Mouse (Mus musculus): ENCODE measurements around the gene Tomm34. TPM values are rescaled to one million over a fixed set of nuclear protein-coding genes. Genes with fewer than 3 reads are reported as not detected.

The Tomm34 gene
- polyA plus RNA-seq, 1 experiment: 31.0 TPM

GRCm38 (mm10) chr2:164004503-164004902 is 66.5 kb downstream of the Tomm34 start:
- Histone ChIP-seq H3K4me1 (ENCODE audit: control insufficient read depth, insufficient read depth, low read length) (peaks cover 28% of the 10 kb centered on the region), H3K36me3 (ENCODE audit: control insufficient read depth, insufficient read depth, low read length) (no peaks in the 10 kb centered on the region), H3K27ac (ENCODE audit: insufficient read depth, low read depth, low read length) (no peak overlapping the region), H3K27me3 (replicated peaks; ENCODE audit: control insufficient read depth, insufficient read depth, low read length) (no peaks in the 10 kb centered on the region), H3K4me3 (ENCODE audit: insufficient read depth, low read depth, low read length) (no peak overlapping the region)
- no peak for DNase-seq
- no peak for TF ChIP-seq CTCF (conservative IDR thresholded peaks at IDR 0.05; ENCODE audit: insufficient read depth, insufficient read length, low read depth, low read length)
- no peak for TF ChIP-seq POLR2A (IDR thresholded peaks at IDR 0.05; ENCODE audit: low read depth, low read length)
- WGBS: 83% methylated on average over 5 of the region's 5 CpGs

Other genes with a start within 250 kb of the Tomm34 start
- not detected in 2 replicates for gene Kcnk15, start 217.5 kb downstream of the Tomm34 start, polyA plus RNA-seq (2012; rRNA removed)
- 0.08 and 0.22 TPM in 2 replicates for gene Rims4, start 152.5 kb downstream of the Tomm34 start, polyA plus RNA-seq (2012; rRNA removed)
- 46.7 and 63.9 TPM in 2 replicates for gene Ywhab, start 76.2 kb downstream of the Tomm34 start, polyA plus RNA-seq (2012; rRNA removed)
- gene Pabpc1l, start 45.7 kb downstream of the Tomm34 start, polyA plus RNA-seq (2012; rRNA removed): 3.2 and 3.7 TPM in 2 replicates
- 10.4 and 13.0 TPM in 2 replicates for gene Stk4, start 847 bp downstream of the Tomm34 start, polyA plus RNA-seq (2012; rRNA removed)
- 0.36 and 0.48 TPM in 2 replicates for gene Kcns1, start 99.9 kb upstream of the Tomm34 start, polyA plus RNA-seq (2012; rRNA removed)
- gene Wfdc5, start 111.6 kb upstream of the Tomm34 start, polyA plus RNA-seq (2012; rRNA removed): not detected in 2 replicates
- not detected in 2 replicates for gene Wfdc12, start 119.4 kb upstream of the Tomm34 start, polyA plus RNA-seq (2012; rRNA removed)
- gene Wfdc15a, start 129.0 kb upstream of the Tomm34 start, polyA plus RNA-seq (2012; rRNA removed): 0.20 TPM in 1 of 2 replicates, not detected in the other
- gene Wfdc15b, start 150.5 kb upstream of the Tomm34 start, polyA plus RNA-seq (2012; rRNA removed): 492 and 557 TPM in 2 replicates
- not detected in 2 replicates for gene Svs2, start 167.3 kb upstream of the Tomm34 start, polyA plus RNA-seq (2012; rRNA removed)
- not detected in 2 replicates for gene Svs3b, start 185.5 kb upstream of the Tomm34 start, polyA plus RNA-seq (2012; rRNA removed)
- gene Svs4, start 207.3 kb upstream of the Tomm34 start, polyA plus RNA-seq (2012; rRNA removed): not detected in 2 replicates
- not detected in 2 replicates for gene Svs3a, start 218.1 kb upstream of the Tomm34 start, polyA plus RNA-seq (2012; rRNA removed)
- gene Svs6, start 245.6 kb upstream of the Tomm34 start, polyA plus RNA-seq (2012; rRNA removed): not detected in 2 replicates

All from kidney, adult 2 months (tissue).